Mouse (Mus musculus) heart, postnatal 0 days (tissue): Measurements from ENCODE around the gene Vrk2.

ENCODE experiments used
- CTCF ChIP-seq: IDR thresholded peaks from 2 replicates; pipeline ENCODE4 v1.5.1; 2016; ENCODE audit warnings: antibody characterized with exemption, control low read depth, low read depth
- EP300 ChIP-seq: IDR thresholded peaks from 2 replicates; pipeline ENCODE4 v1.6.1; 2016; ENCODE audit warnings: antibody characterized with exemption, low read depth

DNA sequence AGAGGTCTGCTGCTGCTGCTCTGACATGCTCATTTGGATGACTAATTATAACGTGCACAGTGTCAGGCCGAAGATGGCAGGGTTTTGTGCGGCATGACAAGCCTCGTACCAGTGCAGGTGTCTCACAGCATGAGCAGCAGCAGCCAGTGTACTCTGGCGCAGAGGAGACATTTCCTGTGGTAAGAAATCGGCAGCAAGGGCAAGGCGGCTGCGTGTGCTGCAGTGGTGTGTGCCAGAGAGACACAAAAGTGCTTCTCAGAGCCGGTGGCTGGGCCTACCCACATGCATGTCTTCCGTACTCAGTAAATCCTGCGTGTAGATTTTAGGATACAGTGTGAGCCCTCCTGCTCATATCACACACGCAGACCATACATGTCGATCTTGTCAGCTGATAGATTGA lies 156.0 kb downstream of the Vrk2 start:
- TF ChIP-seq EP300 (no peak), CTCF (no peak)
